Mouse (Mus musculus) myocyte (in vitro differentiated cells): Measurements from ENCODE around the gene Gm37240. TPM values are rescaled to one million over a fixed set of nuclear protein-coding genes. Genes with fewer than 3 reads are reported as not detected.

Experiments
- H3K27me3 ChIP-seq: one replicate; pipeline ENCODE4 v1.6.1; 2011; ENCODE audit not compliant: control insufficient read depth, insufficient read depth, insufficient read length
- H3K36me3 ChIP-seq: one replicate; pipeline ENCODE4 v1.6.1; 2011; ENCODE audit not compliant: control insufficient read depth, insufficient read depth
- H3K4me2 ChIP-seq: one replicate; pipeline ENCODE4 v1.6.1; 2011; ENCODE audit warnings: low read depth, control low read depth
- H3K4me3 ChIP-seq: one replicate; pipeline ENCODE4 v1.5.1; 2011; ENCODE audit warnings: mild to moderate bottlenecking, control low read depth, moderate library complexity
- H3K79me2 ChIP-seq: one replicate; pipeline ENCODE4 v1.6.1; 2011; ENCODE audit not compliant: control insufficient read depth, insufficient read depth
- H3ac ChIP-seq: one replicate; pipeline ENCODE4 v1.6.1; 2011; ENCODE audit not compliant: control insufficient read depth, insufficient read length
- CEBPB ChIP-seq: IDR thresholded peaks from 2 replicates; pipeline ENCODE4 v1.6.1; 2011; ENCODE audit warnings: mild to moderate bottlenecking, moderate library complexity; ENCODE audit not compliant: poor library complexity, insufficient read depth, severe bottlenecking
- E2F4 ChIP-seq: IDR thresholded peaks from one replicate; pipeline ENCODE4 v1.6.1; 2011; ENCODE audit warnings: mild to moderate bottlenecking, control low read depth, moderate library complexity; ENCODE audit not compliant: insufficient read depth
- MAX ChIP-seq: IDR thresholded peaks from one replicate; pipeline ENCODE4 v1.6.1; 2011; ENCODE audit warnings: low read depth, mild to moderate bottlenecking, control low read depth
- MYOD1 ChIP-seq, 3 experiments: IDR thresholded peaks; one replicate each; pipeline ENCODE4 v1.6.1; 2011; ENCODE audit warnings: control low read depth in 2 of 3, low read depth in 2 of 3, mild to moderate bottlenecking in 2 of 3, moderate library complexity in 1 of 3; ENCODE audit not compliant: insufficient read length in 2 of 3, control insufficient read depth in 1 of 3
- MYOG ChIP-seq, 3 experiments: IDR thresholded peaks; one replicate each; pipeline ENCODE4 v1.6.1; 2011; ENCODE audit warnings: control low read depth in 2 of 3, low read depth in 2 of 3, mild to moderate bottlenecking in 2 of 3; ENCODE audit not compliant: insufficient read length in 2 of 3, control insufficient read depth in 1 of 3, insufficient read depth in 1 of 3
- POLR2A ChIP-seq: IDR thresholded peaks from one replicate; pipeline ENCODE4 v1.6.1; 2011; ENCODE audit warnings: low read depth, mild to moderate bottlenecking, control low read depth, moderate library complexity; ENCODE audit not compliant: insufficient read length
- POLR2AphosphoS2 ChIP-seq: IDR thresholded peaks from one replicate; pipeline ENCODE4 v1.6.1; 2011; ENCODE audit warnings: low read depth, control low read depth; ENCODE audit not compliant: insufficient read length
- REST ChIP-seq: IDR thresholded peaks from one replicate; pipeline ENCODE4 v1.6.1; 2011; ENCODE audit warnings: mild to moderate bottlenecking, control low read depth, moderate library complexity; ENCODE audit not compliant: insufficient read depth, insufficient read length
- SRF ChIP-seq: IDR thresholded peaks from one replicate; pipeline ENCODE4 v1.6.1; 2011; ENCODE audit warnings: low read depth; ENCODE audit not compliant: control insufficient read depth, insufficient read length
- TCF12 ChIP-seq: IDR thresholded peaks from one replicate; pipeline ENCODE4 v1.6.1; 2011; ENCODE audit warnings: mild to moderate bottlenecking, control low read depth; ENCODE audit not compliant: poor library complexity, insufficient read depth, severe bottlenecking
- TCF3 ChIP-seq: IDR thresholded peaks from one replicate; pipeline ENCODE4 v1.6.1; 2011; ENCODE audit warnings: low read depth, control low read depth; ENCODE audit not compliant: insufficient read length
- USF1 ChIP-seq: IDR thresholded peaks from one replicate; pipeline ENCODE4 v1.6.1; 2011; ENCODE audit warnings: low read depth, mild to moderate bottlenecking, control low read depth, moderate library complexity
- polyA plus RNA-seq: library from polyadenylated mRNA; unstranded; fragments of >200 nt; fragmentation: generic; extraction: Trizol; gene quantifications from one replicate; pipeline ENCODE4 v1.2.1, GENCODE M21; 2012; ENCODE audit warnings: missing spikeins

The Gm37240 gene
- polyA plus RNA-seq: 8.7 TPM

- H3K36me3 ChIP-seq: no peaks in the 10 kb centered on the region
Measured at GRCm38 (mm10) chr3:85887239-85887827, at the start of gene Gm37240, which contains the start of gene Glt28d2. Gene Gm37240 (minus strand): TSS chr3:85887518. Gene Glt28d2 (minus strand): TSS chr3:85887516.

GRCm38 (mm10) chr3:85933586-85933985, 46.3 kb upstream of the Gm37240 start:
- H3K36me3 ChIP-seq: no peaks in the 10 kb centered on the region
- H3ac ChIP-seq: no peak overlapping the region
- no peaks in the 10 kb centered on the region for H3K79me2 ChIP-seq
- H3K27me3 ChIP-seq: no peaks in the 10 kb centered on the region
- no peak overlapping the region for H3K4me2 ChIP-seq
- H3K4me3 ChIP-seq: no peak overlapping the region
- TF ChIP-seq SRF: no peak
- TF ChIP-seq MYOG (IDR thresholded peaks at IDR 0.05; ENCODE audit: control insufficient read depth in 1 of 3, insufficient read depth in 1 of 3, insufficient read length in 2 of 3, low read depth in 2 of 3): no peak
- no peak for TF ChIP-seq POLR2AphosphoS2
- no peak for TF ChIP-seq E2F4
- TF ChIP-seq REST: no peak
- TF ChIP-seq USF1: no peak
- no peak for TF ChIP-seq CEBPB
- no peak for TF ChIP-seq TCF3
- TF ChIP-seq TCF12: no peak
- TF ChIP-seq MYOD1 (IDR thresholded peaks at IDR 0.05; ENCODE audit: control insufficient read depth in 1 of 3, insufficient read length in 2 of 3, low read depth in 2 of 3): no peak
- no peak for TF ChIP-seq POLR2A
- TF ChIP-seq MAX: no peak

More at GRCm38 (mm10) chr3:85887239-85887827, at the start of gene Gm37240, which contains the start of gene Glt28d2:
- Histone ChIP-seq H3K4me2 (peak within 1 kb of the TSS; percentile 100), H3K4me3 (peak within 1 kb of the TSS; percentile 83), H3K79me2 (peaks cover 30% of the 10 kb centered on the region), H3K27me3 (no peaks in the 10 kb centered on the region), H3ac (peak within 1 kb of the TSS; percentile 14)
- TF ChIP-seq POLR2AphosphoS2: peak; percentile 58
- no peak for TF ChIP-seq TCF3
- no peak for TF ChIP-seq TCF12
- no peak for TF ChIP-seq USF1
- TF ChIP-seq E2F4: no peak
- TF ChIP-seq SRF: no peak
- peak; percentile 61 for TF ChIP-seq POLR2A
- no peak for TF ChIP-seq MAX
- no peak for TF ChIP-seq REST
- no peak for TF ChIP-seq CEBPB
- peak in 2 of 3 experiments; percentile 32 to 36 for TF ChIP-seq MYOD1 (IDR thresholded peaks at IDR 0.05; ENCODE audit: control insufficient read depth in 1 of 3, insufficient read length in 2 of 3, low read depth in 2 of 3)
- peak in 1 of 3 experiments; percentile 4 for TF ChIP-seq MYOG (IDR thresholded peaks at IDR 0.05; ENCODE audit: control insufficient read depth in 1 of 3, insufficient read depth in 1 of 3, insufficient read length in 2 of 3, low read depth in 2 of 3)

- Histone ChIP-seq H3K79me2 (no peaks in the 10 kb centered on the region), H3K4me2 (no peak overlapping the region), H3K36me3 (no peaks in the 10 kb centered on the region), H3K27me3 (no peaks in the 10 kb centered on the region), H3ac (no peak overlapping the region), H3K4me3 (no peak overlapping the region)
- TF ChIP-seq TCF3: no peak
Measured at GRCm38 (mm10) chr3:85931859-85932258, 44.5 kb upstream of the Gm37240 start.

GRCm38 (mm10) chr3:85930671-85931255, 43.4 kb upstream of the Gm37240 start:
- TF ChIP-seq MYOD1 (IDR thresholded peaks at IDR 0.05; ENCODE audit: control insufficient read depth in 1 of 3, insufficient read length in 2 of 3, low read depth in 2 of 3) (no peak), TCF3 (no peak), E2F4 (no peak), POLR2A (no peak), USF1 (no peak), REST (no peak), MYOG (IDR thresholded peaks at IDR 0.05; ENCODE audit: control insufficient read depth in 1 of 3, insufficient read depth in 1 of 3, insufficient read length in 2 of 3, low read depth in 2 of 3) (no peak), TCF12 (no peak), CEBPB (no peak), SRF (no peak), POLR2AphosphoS2 (no peak), MAX (no peak)
- H3K4me3 ChIP-seq: no peak overlapping the region
- H3K79me2 ChIP-seq: no peaks in the 10 kb centered on the region
- no peak overlapping the region for H3ac ChIP-seq
- H3K36me3 ChIP-seq: no peaks in the 10 kb centered on the region
- no peak overlapping the region for H3K4me2 ChIP-seq
- no peaks in the 10 kb centered on the region for H3K27me3 ChIP-seq

- TF ChIP-seq USF1: no peak
- no peak for TF ChIP-seq POLR2AphosphoS2
- no peak for TF ChIP-seq TCF12
- no peak for TF ChIP-seq CEBPB
- H3K36me3 ChIP-seq: no peaks in the 10 kb centered on the region
- H3K79me2 ChIP-seq: no peaks in the 10 kb centered on the region
- H3K4me3 ChIP-seq: no peak overlapping the region
- H3K27me3 ChIP-seq: no peaks in the 10 kb centered on the region
- peak overlapping the region; percentile 31 for H3K4me2 ChIP-seq
- no peak overlapping the region for H3ac ChIP-seq
Measured at GRCm38 (mm10) chr3:85929711-85930110, 42.4 kb upstream of the Gm37240 start.
